Mouse (Mus musculus) liver, postnatal 0 days (tissue): Measurements from ENCODE around the gene Rubcn.

ENCODE experiments used
- CTCF ChIP-seq: sonication (generic); IDR thresholded peaks from 2 replicates; pipeline ENCODE4 v1.5.1; 2016; ENCODE audit warnings: antibody characterized with exemption, low read depth
- EP300 ChIP-seq: IDR thresholded peaks from 2 replicates; pipeline ENCODE4 v1.6.1; 2016; ENCODE audit warnings: antibody characterized with exemption, low read depth, mild to moderate bottlenecking

- TF ChIP-seq EP300 (no peak), CTCF (no peak)
These were observed 49.5 kb upstream of the Rubcn start for GRCm38 (mm10) chr16:32927044-32927443.
